Mouse (Mus musculus) myocyte (in vitro differentiated cells): Measurements from ENCODE around the gene Psen1. TPM values are rescaled to one million over a fixed set of nuclear protein-coding genes. Genes with fewer than 3 reads are reported as not detected.
A peak's percentile ranks its signal among the peaks of the same experiment; 100 is the strongest.

ENCODE experiments used
- H3K27me3 ChIP-seq: one replicate; pipeline ENCODE4 v1.6.1; 2011; ENCODE audit not compliant: control insufficient read depth, insufficient read depth, insufficient read length
- H3K36me3 ChIP-seq: one replicate; pipeline ENCODE4 v1.6.1; 2011; ENCODE audit not compliant: control insufficient read depth, insufficient read depth
- H3K4me2 ChIP-seq: one replicate; pipeline ENCODE4 v1.6.1; 2011; ENCODE audit warnings: low read depth, control low read depth
- H3K4me3 ChIP-seq: one replicate; pipeline ENCODE4 v1.5.1; 2011; ENCODE audit warnings: mild to moderate bottlenecking, control low read depth, moderate library complexity
- H3K79me2 ChIP-seq: one replicate; pipeline ENCODE4 v1.6.1; 2011; ENCODE audit not compliant: control insufficient read depth, insufficient read depth
- H3ac ChIP-seq: one replicate; pipeline ENCODE4 v1.6.1; 2011; ENCODE audit not compliant: control insufficient read depth, insufficient read length
- CEBPB ChIP-seq: IDR thresholded peaks from 2 replicates; pipeline ENCODE4 v1.6.1; 2011; ENCODE audit warnings: mild to moderate bottlenecking, moderate library complexity; ENCODE audit not compliant: poor library complexity, insufficient read depth, severe bottlenecking
- E2F4 ChIP-seq: IDR thresholded peaks from one replicate; pipeline ENCODE4 v1.6.1; 2011; ENCODE audit warnings: mild to moderate bottlenecking, control low read depth, moderate library complexity; ENCODE audit not compliant: insufficient read depth
- MAX ChIP-seq: IDR thresholded peaks from one replicate; pipeline ENCODE4 v1.6.1; 2011; ENCODE audit warnings: low read depth, mild to moderate bottlenecking, control low read depth
- MYOD1 ChIP-seq, 3 experiments: IDR thresholded peaks; one replicate each; pipeline ENCODE4 v1.6.1; 2011; ENCODE audit warnings: control low read depth in 2 of 3, low read depth in 2 of 3, mild to moderate bottlenecking in 2 of 3, moderate library complexity in 1 of 3; ENCODE audit not compliant: insufficient read length in 2 of 3, control insufficient read depth in 1 of 3
- MYOG ChIP-seq, 3 experiments: IDR thresholded peaks; one replicate each; pipeline ENCODE4 v1.6.1; 2011; ENCODE audit warnings: control low read depth in 2 of 3, low read depth in 2 of 3, mild to moderate bottlenecking in 2 of 3; ENCODE audit not compliant: insufficient read length in 2 of 3, control insufficient read depth in 1 of 3, insufficient read depth in 1 of 3
- POLR2A ChIP-seq: IDR thresholded peaks from one replicate; pipeline ENCODE4 v1.6.1; 2011; ENCODE audit warnings: low read depth, mild to moderate bottlenecking, control low read depth, moderate library complexity; ENCODE audit not compliant: insufficient read length
- POLR2AphosphoS2 ChIP-seq: IDR thresholded peaks from one replicate; pipeline ENCODE4 v1.6.1; 2011; ENCODE audit warnings: low read depth, control low read depth; ENCODE audit not compliant: insufficient read length
- REST ChIP-seq: IDR thresholded peaks from one replicate; pipeline ENCODE4 v1.6.1; 2011; ENCODE audit warnings: mild to moderate bottlenecking, control low read depth, moderate library complexity; ENCODE audit not compliant: insufficient read depth, insufficient read length
- SRF ChIP-seq: IDR thresholded peaks from one replicate; pipeline ENCODE4 v1.6.1; 2011; ENCODE audit warnings: low read depth; ENCODE audit not compliant: control insufficient read depth, insufficient read length
- TCF12 ChIP-seq: IDR thresholded peaks from one replicate; pipeline ENCODE4 v1.6.1; 2011; ENCODE audit warnings: mild to moderate bottlenecking, control low read depth; ENCODE audit not compliant: poor library complexity, insufficient read depth, severe bottlenecking
- TCF3 ChIP-seq: IDR thresholded peaks from one replicate; pipeline ENCODE4 v1.6.1; 2011; ENCODE audit warnings: low read depth, control low read depth; ENCODE audit not compliant: insufficient read length
- USF1 ChIP-seq: IDR thresholded peaks from one replicate; pipeline ENCODE4 v1.6.1; 2011; ENCODE audit warnings: low read depth, mild to moderate bottlenecking, control low read depth, moderate library complexity
- polyA plus RNA-seq: library from polyadenylated mRNA; unstranded; fragments of >200 nt; fragmentation: generic; extraction: Trizol; gene quantifications from one replicate; pipeline ENCODE4 v1.2.1, GENCODE M21; 2012; ENCODE audit warnings: missing spikeins

Psen1 gene
- polyA plus RNA-seq, 1 experiment: 53.7 TPM

- TF ChIP-seq POLR2AphosphoS2 (no peak), MYOG (IDR thresholded peaks at IDR 0.05; ENCODE audit: control insufficient read depth in 1 of 3, insufficient read depth in 1 of 3, insufficient read length in 2 of 3, low read depth in 2 of 3) (no peak), TCF12 (no peak), SRF (no peak), USF1 (no peak), REST (no peak), TCF3 (no peak), E2F4 (no peak), MAX (no peak), CEBPB (no peak)
- Histone ChIP-seq H3K4me2 (peak overlapping the region; percentile 24), H3K36me3 (no peaks in the 10 kb centered on the region), H3K27me3 (no peaks in the 10 kb centered on the region), H3ac (no peak overlapping the region), H3K79me2 (no peaks in the 10 kb centered on the region), H3K4me3 (no peak overlapping the region)
These were observed 80.4 kb downstream of the Psen1 start for GRCm38 (mm10) chr12:83768235-83768899.

- no peak overlapping the region for H3K4me3 ChIP-seq
- TF ChIP-seq MAX (no peak), TCF3 (no peak), E2F4 (no peak), POLR2A (no peak), USF1 (peak; percentile 13), TCF12 (no peak), POLR2AphosphoS2 (no peak), REST (no peak), MYOG (IDR thresholded peaks at IDR 0.05; ENCODE audit: control insufficient read depth in 1 of 3, insufficient read depth in 1 of 3, insufficient read length in 2 of 3, low read depth in 2 of 3) (no peak)
- H3K79me2 ChIP-seq: no peaks in the 10 kb centered on the region
These were observed 82.7 kb downstream of the Psen1 start for GRCm38 (mm10) chr12:83770418-83771256.

GRCm38 (mm10) chr12:83775621-83776020 lies 87.7 kb downstream of the Psen1 start:
- Histone ChIP-seq H3K4me2 (no peak overlapping the region), H3ac (no peak overlapping the region), H3K4me3 (no peak overlapping the region), H3K36me3 (no peaks in the 10 kb centered on the region), H3K79me2 (no peaks in the 10 kb centered on the region), H3K27me3 (peaks cover 20% of the 10 kb centered on the region)
- TF ChIP-seq SRF (no peak), E2F4 (no peak)

More at GRCm38 (mm10) chr12:83770418-83771256, 82.7 kb downstream of the Psen1 start:
- Histone ChIP-seq H3ac (no peak overlapping the region), H3K36me3 (no peaks in the 10 kb centered on the region), H3K4me2 (peak overlapping the region; percentile 18), H3K27me3 (no peaks in the 10 kb centered on the region)

GRCm38 (mm10) chr12:83776766-83777165 lies 88.8 kb downstream of the Psen1 start:
- peaks cover 20% of the 10 kb centered on the region for H3K27me3 ChIP-seq
- H3K36me3 ChIP-seq: no peaks in the 10 kb centered on the region
- peak in 2 of 3 experiments; percentile 71 to 80 for TF ChIP-seq MYOG (IDR thresholded peaks at IDR 0.05; ENCODE audit: control insufficient read depth in 1 of 3, insufficient read depth in 1 of 3, insufficient read length in 2 of 3, low read depth in 2 of 3)
- TF ChIP-seq TCF12: no peak
- peak in 2 of 3 experiments; percentile 61 to 63 for TF ChIP-seq MYOD1 (IDR thresholded peaks at IDR 0.05; ENCODE audit: control insufficient read depth in 1 of 3, insufficient read length in 2 of 3, low read depth in 2 of 3)
- TF ChIP-seq E2F4: no peak
- no peak for TF ChIP-seq USF1
- H3K79me2 ChIP-seq: no peaks in the 10 kb centered on the region
- no peak overlapping the region for H3K4me2 ChIP-seq
- no peak overlapping the region for H3ac ChIP-seq
- no peak overlapping the region for H3K4me3 ChIP-seq

- H3K4me2 ChIP-seq: no peak overlapping the region
- H3K79me2 ChIP-seq: no peaks in the 10 kb centered on the region
- H3K27me3 ChIP-seq: peaks cover 20% of the 10 kb centered on the region
- TF ChIP-seq E2F4: no peak
- no peak for TF ChIP-seq POLR2AphosphoS2
- TF ChIP-seq MAX: no peak
- no peak for TF ChIP-seq TCF3
- no peak for TF ChIP-seq REST
- TF ChIP-seq MYOD1 (IDR thresholded peaks at IDR 0.05; ENCODE audit: control insufficient read depth in 1 of 3, insufficient read length in 2 of 3, low read depth in 2 of 3): no peak
- TF ChIP-seq POLR2A: no peak
- TF ChIP-seq SRF: no peak
- TF ChIP-seq USF1: no peak
- TF ChIP-seq CEBPB: no peak
- no peak for TF ChIP-seq MYOG (IDR thresholded peaks at IDR 0.05; ENCODE audit: control insufficient read depth in 1 of 3, insufficient read depth in 1 of 3, insufficient read length in 2 of 3, low read depth in 2 of 3)
- no peak for TF ChIP-seq TCF12
- no peak overlapping the region for H3K4me3 ChIP-seq
- no peaks in the 10 kb centered on the region for H3K36me3 ChIP-seq
- no peak overlapping the region for H3ac ChIP-seq
These were observed 92.2 kb downstream of the Psen1 start for GRCm38 (mm10) chr12:83780181-83780580.
